Mouse (Mus musculus): ENCODE results near the gene Gimap4.
A peak's percentile ranks its signal among the peaks of the same experiment; 100 is the strongest.

- TF ChIP-seq CTCF (conservative IDR thresholded peaks at IDR 0.05 in 1 of 2, IDR thresholded peaks at IDR 0.05 in 1 of 2; ENCODE audit: low read depth in 2 of 2, low read length in 2 of 2), result no peak
- TF ChIP-seq POLR2A (IDR thresholded peaks at IDR 0.05; ENCODE audit: low read depth, low read length), result no peak
- 0 out of 2 replicates have a peak, but pooled peaks have one; percentile 1 for TF ChIP-seq RCOR1 (conservative IDR thresholded peaks at IDR 0.05; ENCODE audit: low read depth, low read length)
- no peak for TF ChIP-seq IRF4 (IDR thresholded peaks at IDR 0.05; ENCODE audit: low read depth, low read length)
These were observed 7.4 kb upstream of the Gimap4 start for GRCm38 (mm10) chr6:48676860-48677415.
